Mouse (Mus musculus) cortical plate, adult 2 months (tissue): ENCODE measurements around the gene Ly6g6e. TPM values are rescaled to one million over a fixed set of nuclear protein-coding genes. Genes with fewer than 3 reads are reported as not detected.

Source experiments
- H3K27ac ChIP-seq: fragments of 200-500 bp; 2 replicates; pipeline ENCODE4 v1.5.1; 2012; ENCODE audit warnings: low read length, control low read depth, inconsistent platforms; ENCODE audit not compliant: insufficient read depth
- H3K4me1 ChIP-seq: fragments of 200-500 bp; 2 replicates; pipeline ENCODE4 v1.6.1; 2011; ENCODE audit warnings: low read length; ENCODE audit not compliant: control insufficient read depth, insufficient read depth
- H3K4me3 ChIP-seq: fragments of 200-500 bp; 2 replicates; pipeline ENCODE4 v1.5.1; 2011; ENCODE audit warnings: mild to moderate bottlenecking, low read length, control low read depth; ENCODE audit not compliant: insufficient read depth
- CTCF ChIP-seq: fragments of 200-500 bp; IDR thresholded peaks from 2 replicates; pipeline ENCODE4 v1.5.1; 2011; ENCODE audit warnings: mild to moderate bottlenecking, control low read depth, low read length; ENCODE audit not compliant: insufficient read depth; ENCODE audit errors: extremely low read depth
- POLR2A ChIP-seq: fragments of 200-500 bp; IDR thresholded peaks from 2 replicates; pipeline ENCODE4 v1.6.1; 2011; ENCODE audit warnings: mild to moderate bottlenecking, low read length, control low read depth; ENCODE audit not compliant: insufficient read depth; ENCODE audit errors: extremely low read depth
- polyA plus RNA-seq: library from polyadenylated mRNA; depleted of rRNA; stranded (reverse); fragments of >200 nt; gene quantifications from 2 replicates; pipeline ENCODE4 v1.2.3, GENCODE M21; 2012

Gene Ly6g6e
- polyA plus RNA-seq, 1 experiment = 5.5 TPM

- Histone ChIP-seq H3K4me1 (no peaks in the 10 kb centered on the region), H3K27ac (no peak overlapping the region), H3K4me3 (peak overlapping the region; percentile 86; the same call in 1 of the 2 replicates)
- TF ChIP-seq CTCF (no peak), POLR2A (no peak)
Measured at GRCm38 (mm10) chr17:35060071-35060470, 16.6 kb upstream of the Ly6g6e start.

GRCm38 (mm10) chr17:35060737-35061297 lies 15.9 kb upstream of the Ly6g6e start:
- Histone ChIP-seq H3K4me1 (no peaks in the 10 kb centered on the region), H3K4me3 (no peak overlapping the region), H3K27ac (no peak overlapping the region)
- no peak for TF ChIP-seq POLR2A
- no peak for TF ChIP-seq CTCF

- H3K4me3 ChIP-seq = no peak overlapping the region
- no peak for TF ChIP-seq CTCF
- no peak for TF ChIP-seq POLR2A
- H3K27ac ChIP-seq = no peak overlapping the region
- no peaks in the 10 kb centered on the region for H3K4me1 ChIP-seq
Measured at GRCm38 (mm10) chr17:35061299-35061698, 15.4 kb upstream of the Ly6g6e start.

GRCm38 (mm10) chr17:35063466-35063865 lies 13.2 kb upstream of the Ly6g6e start:
- no peak overlapping the region for H3K27ac ChIP-seq
- no peak overlapping the region for H3K4me3 ChIP-seq
- TF ChIP-seq POLR2A = no peak
- no peak for TF ChIP-seq CTCF
- no peaks in the 10 kb centered on the region for H3K4me1 ChIP-seq

DNA sequence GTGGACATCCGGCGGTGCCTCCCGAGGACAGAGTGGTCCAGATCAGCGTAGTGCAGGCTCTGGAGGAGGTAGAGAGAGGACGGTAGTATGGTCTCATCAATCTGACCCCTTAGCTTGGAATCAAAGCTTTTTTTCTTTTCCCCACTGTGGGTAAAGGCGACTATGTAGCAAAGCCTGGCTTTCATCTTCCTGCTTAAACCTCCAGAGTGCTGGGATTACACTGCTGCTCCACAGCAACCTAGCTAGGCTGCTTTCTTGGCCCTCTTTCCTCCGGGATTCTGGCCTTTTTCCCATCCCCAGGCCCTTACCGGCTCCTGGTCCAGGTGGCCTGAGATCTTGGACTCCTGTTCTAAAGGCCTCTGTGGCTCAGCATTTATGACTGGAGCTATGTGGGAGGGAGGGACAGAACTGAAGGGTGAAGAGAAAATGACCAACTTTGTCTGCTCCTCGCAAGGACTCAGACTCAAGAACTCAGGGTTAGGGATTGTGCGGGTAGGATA lies 12.3 kb upstream of the Ly6g6e start:
- H3K4me1 ChIP-seq = no peaks in the 10 kb centered on the region
- no peak overlapping the region for H3K4me3 ChIP-seq
- H3K27ac ChIP-seq = no peak overlapping the region
- TF ChIP-seq CTCF = no peak
- TF ChIP-seq POLR2A = no peak

- TF ChIP-seq CTCF = no peak
- TF ChIP-seq POLR2A = no peak
- Histone ChIP-seq H3K4me1 (no peaks in the 10 kb centered on the region), H3K27ac (no peak within 1 kb of the TSS), H3K4me3 (no peak within 1 kb of the TSS)
Measured at GRCm38 (mm10) chr17:35064951-35065947, 11.5 kb upstream of the Ly6g6e start, which contains the start of gene Ly6g6c. Ly6g6c (plus strand) TSS chr17:35065388.

GRCm38 (mm10) chr17:35066084-35066483 lies 10.6 kb upstream of the Ly6g6e start, which contains the start of gene Mpig6b:
Mpig6b (minus strand) TSS chr17:35066184.
- Histone ChIP-seq H3K4me1 (no peaks in the 10 kb centered on the region), H3K4me3 (no peak within 1 kb of the TSS), H3K27ac (no peak within 1 kb of the TSS)

DNA sequence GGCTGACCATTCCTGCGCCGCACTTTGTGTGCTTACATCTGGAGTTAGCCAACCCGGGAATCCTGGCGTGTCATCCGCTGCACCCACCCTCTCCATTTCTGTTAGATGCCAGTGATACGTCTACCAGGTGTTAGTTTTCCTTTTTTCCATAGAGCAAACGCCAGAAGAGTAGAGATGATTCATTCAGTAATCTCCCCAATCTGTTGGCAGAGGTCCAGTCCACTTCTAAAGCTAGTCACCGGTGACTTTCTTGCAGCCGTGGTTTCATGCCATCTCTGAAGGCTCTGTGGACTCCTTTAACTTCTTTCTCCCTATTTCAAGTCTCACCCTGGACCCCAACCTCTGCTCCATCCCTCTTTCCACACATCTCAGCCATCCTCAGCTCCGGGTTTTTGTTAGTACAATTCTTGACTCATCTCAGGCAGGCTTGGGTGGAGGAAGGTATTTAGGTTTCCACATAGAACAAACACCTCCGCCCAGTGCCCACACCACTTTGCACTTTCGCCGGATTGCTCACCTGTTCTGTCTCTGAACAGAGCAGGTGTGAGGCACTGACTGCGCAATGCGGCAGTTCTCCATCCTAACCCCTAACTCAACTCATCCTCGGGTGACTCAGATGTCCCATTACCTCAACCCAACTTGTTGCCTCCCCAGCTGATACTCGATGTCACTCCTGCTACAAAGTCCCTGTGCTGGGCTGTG lies 8.3 kb upstream of the Ly6g6e start:
- no peaks in the 10 kb centered on the region for H3K4me1 ChIP-seq
- no peak overlapping the region for H3K4me3 ChIP-seq
- TF ChIP-seq CTCF (no peak), POLR2A (no peak)
- no peak overlapping the region for H3K27ac ChIP-seq

More at GRCm38 (mm10) chr17:35066084-35066483, 10.6 kb upstream of the Ly6g6e start, which contains the start of gene Mpig6b:
- TF ChIP-seq POLR2A (no peak), CTCF (no peak)

DNA sequence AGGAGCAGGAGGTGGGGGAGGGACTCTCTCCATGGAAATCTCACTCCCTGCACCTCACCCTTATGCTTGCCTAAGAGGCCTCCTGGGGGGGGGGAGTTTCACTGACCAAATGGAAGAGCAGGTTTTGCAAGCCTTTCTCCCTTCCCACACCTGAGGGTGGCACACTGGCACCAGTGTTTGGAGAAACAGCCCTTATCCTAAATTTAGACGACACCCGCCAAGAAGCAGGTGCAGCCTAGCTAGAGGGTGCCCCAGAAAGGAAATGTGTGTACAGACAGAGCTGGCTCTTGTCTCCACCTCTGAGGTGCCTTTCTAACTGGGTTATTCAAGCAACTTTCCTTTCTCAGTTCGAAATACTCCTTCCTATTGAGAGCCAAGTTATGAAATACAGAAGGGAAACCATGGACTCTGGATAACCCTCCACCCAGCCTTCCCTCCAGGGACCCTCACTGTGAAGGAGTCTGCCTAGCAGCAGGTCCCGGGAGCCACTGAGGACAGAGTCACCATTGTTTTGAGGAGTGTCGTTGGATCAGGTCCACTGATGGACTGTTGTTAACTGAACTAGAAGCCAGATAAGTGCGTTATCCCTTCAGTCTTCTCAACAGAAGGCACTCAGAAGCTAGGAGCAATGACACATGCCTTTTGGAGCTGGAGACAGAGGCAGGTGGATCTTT lies 6.0 kb upstream of the Ly6g6e start:
- H3K4me3 ChIP-seq = no peak overlapping the region
- H3K4me1 ChIP-seq = no peaks in the 10 kb centered on the region
- no peak overlapping the region for H3K27ac ChIP-seq
- TF ChIP-seq CTCF (0 out of 2 replicates have a peak, but pooled peaks have one; percentile 10), POLR2A (no peak)
